Mouse (Mus musculus): Measurements from ENCODE around the gene Fam192a.
A peak's percentile ranks its signal among the peaks of the same experiment; 100 is the strongest.

The Fam192a gene

GRCm38 (mm10) chr8:94601607-94602385 is at the start of gene Fam192a, which contains the start of gene Rspry1:
Gene Fam192a (minus strand): TSS chr8:94601997.
Gene Rspry1 (plus strand): TSS chr8:94601937.
- DNase-seq (ENCODE audit: low spot score), result peak; percentile 99

- no peak for DNase-seq (ENCODE audit: low spot score)
These were observed 47.7 kb upstream of the Fam192a start for GRCm38 (mm10) chr8:94649496-94649895.

- DNase-seq (ENCODE audit: low spot score), result no peak
These were observed 44.4 kb upstream of the Fam192a start for GRCm38 (mm10) chr8:94646165-94646564.

- no peak for DNase-seq (ENCODE audit: low spot score)
These were observed 43.4 kb upstream of the Fam192a start for GRCm38 (mm10) chr8:94645202-94645601.

- DNase-seq (ENCODE audit: low spot score), result no peak
These were observed 40.1 kb upstream of the Fam192a start for GRCm38 (mm10) chr8:94641938-94642337.

- no peak for DNase-seq (ENCODE audit: low spot score)
These were observed 39.4 kb upstream of the Fam192a start for GRCm38 (mm10) chr8:94641183-94641582.

- DNase-seq (ENCODE audit: low spot score), result no peak
These were observed 32.4 kb upstream of the Fam192a start for GRCm38 (mm10) chr8:94634211-94634610.

- no peak for DNase-seq (ENCODE audit: low spot score)
These were observed 31.9 kb upstream of the Fam192a start for GRCm38 (mm10) chr8:94633564-94634194.

- DNase-seq (ENCODE audit: low spot score), result no peak
These were observed 23.1 kb upstream of the Fam192a start for GRCm38 (mm10) chr8:94624885-94625284.

- DNase-seq (ENCODE audit: low spot score), result no peak
These were observed 5.3 kb upstream of the Fam192a start for GRCm38 (mm10) chr8:94607064-94607463.

GRCm38 (mm10) chr8:94604030-94604429 is 2.2 kb upstream of the Fam192a start:
- no peak for DNase-seq (ENCODE audit: low spot score)

GRCm38 (mm10) chr8:94602471-94603131 is 804 bp upstream of the Fam192a start:
- no peak for DNase-seq (ENCODE audit: low spot score)

GRCm38 (mm10) chr8:94601034-94601606 is 677 bp downstream of the Fam192a start:
- peak; percentile 15 for DNase-seq (ENCODE audit: low spot score)

GRCm38 (mm10) chr8:94600478-94600877 is 1.3 kb downstream of the Fam192a start:
- no peak for DNase-seq (ENCODE audit: low spot score)

GRCm38 (mm10) chr8:94594211-94594610 is 7.6 kb downstream of the Fam192a start:
- DNase-seq (ENCODE audit: low spot score), result no peak

GRCm38 (mm10) chr8:94591691-94592090 is 10.1 kb downstream of the Fam192a start:
- no peak for DNase-seq (ENCODE audit: low spot score)

GRCm38 (mm10) chr8:94584238-94584817 is 17.5 kb downstream of the Fam192a start:
- DNase-seq (ENCODE audit: low spot score), result peak; percentile 53

- no peak for DNase-seq (ENCODE audit: low spot score)
These were observed 19.2 kb downstream of the Fam192a start for GRCm38 (mm10) chr8:94582569-94582968.

- no peak for DNase-seq (ENCODE audit: low spot score)
These were observed 19.8 kb downstream of the Fam192a start for GRCm38 (mm10) chr8:94581820-94582483.

GRCm38 (mm10) chr8:94575148-94575547 is 26.6 kb downstream of the Fam192a start:
- DNase-seq (ENCODE audit: low spot score), result no peak

GRCm38 (mm10) chr8:94574159-94574907 is 27.5 kb downstream of the Fam192a start:
- DNase-seq (ENCODE audit: low spot score), result peak; percentile 55

Measured in left cerebral cortex, adult 11 months (tissue).